Mouse (Mus musculus): ENCODE data around the gene Rps11.
"Not testable (repeated sequence)": the region's sequence is repeated elsewhere in the genome, so short reads cannot be mapped to it uniquely, and the experiment has no call there.

Rps11 gene

GRCm38 (mm10) chr7:45133446-45134159 is 9.4 kb upstream of the Rps11 start:
- in situ Hi-C loops (cut with MboI, MseI): no loop called here

- in situ Hi-C loops (cut with MboI, MseI): no loop called here
These were observed 7.6 kb upstream of the Rps11 start for GRCm38 (mm10) chr7:45131850-45132249.

- in situ Hi-C loops (cut with MboI, MseI): no loop called here
These were observed 5.7 kb upstream of the Rps11 start for GRCm38 (mm10) chr7:45129776-45130512.

GRCm38 (mm10) chr7:45129318-45129717 is 5.1 kb upstream of the Rps11 start:
- in situ Hi-C loops (cut with MboI, MseI): no loop called here

- in situ Hi-C loops (cut with MboI, MseI): no loop called here
These were observed 4.5 kb upstream of the Rps11 start, which contains the start of gene Rpl13a for GRCm38 (mm10) chr7:45128624-45129246. Gene Rpl13a, minus strand, starts transcription at chr7:45128761.

- in situ Hi-C loops (cut with MboI, MseI): no loop called here
These were observed 3.5 kb upstream of the Rps11 start for GRCm38 (mm10) chr7:45127700-45128224.

- in situ Hi-C loops (cut with MboI, MseI): no loop called here
These were observed 2.8 kb upstream of the Rps11 start for GRCm38 (mm10) chr7:45126844-45127699.

GRCm38 (mm10) chr7:45126147-45126843 is 2.1 kb upstream of the Rps11 start:
- in situ Hi-C loops (cut with MboI, MseI): no loop called here

GRCm38 (mm10) chr7:45125649-45126048 is 1.4 kb upstream of the Rps11 start:
- in situ Hi-C loops (cut with MboI, MseI): not testable (repeated sequence)

- in situ Hi-C loops (cut with MboI, MseI): no loop called here
These were observed 933 bp upstream of the Rps11 start for GRCm38 (mm10) chr7:45125144-45125600.

GRCm38 (mm10) chr7:45123186-45123570 is 1.1 kb downstream of the Rps11 start:
- in situ Hi-C loops (cut with MboI, MseI): loop anchor here in 1 of 2 experiments (5.0 kb wide), 1 partner anchor 271 kb away; no protein-coding TSS in a partner anchor

GRCm38 (mm10) chr7:45122561-45123185 is 1.6 kb downstream of the Rps11 start:
- in situ Hi-C loops (cut with MboI, MseI): loop anchor here in 1 of 2 experiments (5.0 kb wide), 1 partner anchor 270 kb away; no protein-coding TSS in a partner anchor

- in situ Hi-C loops (cut with MboI, MseI): loop anchor here in 1 of 2 experiments (5.0 kb wide), 1 partner anchor 270 kb away; no protein-coding TSS in a partner anchor
These were observed 2.3 kb downstream of the Rps11 start for GRCm38 (mm10) chr7:45121966-45122365.

GRCm38 (mm10) chr7:45121404-45121803 is 2.8 kb downstream of the Rps11 start:
- in situ Hi-C loops (cut with MboI, MseI): loop anchor here in 1 of 2 experiments (5.0 kb wide), 1 partner anchor 269 kb away; no protein-coding TSS in a partner anchor

GRCm38 (mm10) chr7:45119780-45120709 is 4.2 kb downstream of the Rps11 start:
- in situ Hi-C loops (cut with MboI, MseI): loop anchor here in 1 of 2 experiments (5.0 kb wide), 1 partner anchor 268 kb away; no protein-coding TSS in a partner anchor

GRCm38 (mm10) chr7:45118336-45118735 is 5.9 kb downstream of the Rps11 start:
- in situ Hi-C loops (cut with MboI, MseI): no loop called here

GRCm38 (mm10) chr7:45117566-45117965 is 6.7 kb downstream of the Rps11 start:
- in situ Hi-C loops (cut with MboI, MseI): no loop called here

- in situ Hi-C loops (cut with MboI, MseI): no loop called here
These were observed 10.8 kb downstream of the Rps11 start for GRCm38 (mm10) chr7:45113476-45113875.

Measured in T-helper 17 cell (primary cell).